Mouse (Mus musculus): ENCODE measurements around the gene Gm45753. TPM values are rescaled to one million over a fixed set of nuclear protein-coding genes. Genes with fewer than 3 reads are reported as not detected.
A peak's percentile ranks its signal among the peaks of the same experiment; 100 is the strongest.

Gene Gm45753
- polyA plus RNA-seq, 1 experiment from 2014 or later = not detected

DNA sequence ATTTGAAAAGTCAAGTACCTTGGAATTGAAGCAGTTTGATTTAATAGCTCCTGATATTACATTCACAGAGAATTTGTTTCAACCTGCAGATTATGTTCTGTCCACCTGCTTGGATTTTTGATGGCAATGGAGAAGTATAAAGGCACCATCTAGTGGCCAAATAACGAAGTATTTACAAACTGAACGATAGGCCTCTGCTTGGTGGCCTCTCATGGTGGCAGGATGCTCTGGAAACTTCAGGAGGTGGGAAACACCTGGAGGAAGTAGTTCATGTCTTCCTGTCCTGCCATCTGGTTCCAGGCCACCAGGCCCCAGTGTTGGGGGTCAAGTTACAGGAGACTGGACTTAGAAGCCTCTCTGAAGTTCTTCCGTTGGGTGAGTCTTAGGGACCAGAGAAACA lies 70.0 kb downstream of the Gm45753 start:
- no peaks in the 10 kb centered on the region for H3K27me3 ChIP-seq
- ATAC-seq (ENCODE audit: low FRiP score) = no peak; the same call in 1 of the 2 replicates
- 31% methylated on average over 3 of the region's 3 CpGs for WGBS

GRCm38 (mm10) chr8:45236164-45236912 lies 71.9 kb downstream of the Gm45753 start:
- peak; percentile 76 for ATAC-seq (ENCODE audit: low FRiP score)
- WGBS = 27% methylated on average over 14 of the region's 14 CpGs
- H3K9ac ChIP-seq = no peak overlapping the region

More for the DNA sequence above, 70.0 kb downstream of the Gm45753 start:
- Histone ChIP-seq H3K9ac (no peak overlapping the region), H3K36me3 (replicated peaks) (no peaks in the 10 kb centered on the region), H3K27ac (no peak overlapping the region), H3K4me2 (no peak overlapping the region), H3K4me3 (replicated peaks) (no peak overlapping the region), H3K9me3 (no peaks in the 10 kb centered on the region), H3K4me1 (no peaks in the 10 kb centered on the region)

DNA sequence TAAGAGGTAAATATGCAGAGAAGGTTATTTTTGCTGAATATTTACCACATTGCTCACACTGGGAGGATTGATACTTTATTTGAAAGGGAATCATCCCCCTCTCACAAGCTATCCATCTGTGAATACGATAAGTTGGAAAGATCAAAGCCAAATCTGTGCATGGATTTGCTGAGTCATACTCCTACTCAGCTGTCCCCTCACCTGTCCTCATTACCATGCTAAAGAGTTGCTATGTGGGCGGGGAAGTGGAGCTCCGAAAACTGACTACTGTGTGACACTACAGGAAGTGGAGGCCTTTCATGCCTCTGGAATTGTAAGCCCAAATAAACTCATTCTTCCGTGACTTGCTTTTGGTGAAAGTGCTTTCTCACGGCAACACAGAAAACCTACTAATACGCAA lies 73.0 kb downstream of the Gm45753 start:
- ATAC-seq (ENCODE audit: low FRiP score) = no peak
- Histone ChIP-seq H3K4me3 (replicated peaks) (no peak overlapping the region), H3K4me2 (no peak overlapping the region), H3K27ac (no peak overlapping the region), H3K4me1 (peaks cover 7% of the 10 kb centered on the region; the same call in 1 of the 2 replicates), H3K36me3 (replicated peaks) (no peaks in the 10 kb centered on the region), H3K9ac (no peak overlapping the region), H3K9me3 (no peaks in the 10 kb centered on the region), H3K27me3 (no peaks in the 10 kb centered on the region)
- 82% methylated on average over 6 of the region's 6 CpGs for WGBS

More at GRCm38 (mm10) chr8:45236164-45236912, 71.9 kb downstream of the Gm45753 start:
- H3K9me3 ChIP-seq = no peaks in the 10 kb centered on the region
- no peak overlapping the region for H3K27ac ChIP-seq
- no peaks in the 10 kb centered on the region for H3K36me3 ChIP-seq (replicated peaks)
- peaks cover 7% of the 10 kb centered on the region; the same call in 1 of the 2 replicates for H3K4me1 ChIP-seq
- H3K4me2 ChIP-seq = peak overlapping the region; percentile 37
- no peaks in the 10 kb centered on the region for H3K27me3 ChIP-seq
- H3K4me3 ChIP-seq (replicated peaks) = no peak overlapping the region

GRCm38 (mm10) chr8:45233256-45233655 lies 75.0 kb downstream of the Gm45753 start:
- ATAC-seq (ENCODE audit: low FRiP score) = no peak
- H3K9ac ChIP-seq = no peak overlapping the region
- H3K9me3 ChIP-seq = no peaks in the 10 kb centered on the region
- H3K4me3 ChIP-seq (replicated peaks) = no peak overlapping the region
- H3K4me2 ChIP-seq = no peak overlapping the region
- no peaks in the 10 kb centered on the region for H3K27me3 ChIP-seq
- peaks cover 7% of the 10 kb centered on the region; the same call in 1 of the 2 replicates for H3K4me1 ChIP-seq
- WGBS = 58% methylated on average over 3 of the region's 3 CpGs
- H3K27ac ChIP-seq = no peak overlapping the region
- H3K36me3 ChIP-seq (replicated peaks) = no peaks in the 10 kb centered on the region

Other genes with a start within 250 kb of the Gm45753 start
- gene Mtnr1a, start 239.3 kb downstream of the Gm45753 start, polyA plus RNA-seq (2016; fragmentation: Nextera tagmentation; extraction: Ambion mirVana) = 0.11 TPM in 1 of 2 replicates, not detected in the other
- gene F11, start 46.4 kb downstream of the Gm45753 start, polyA plus RNA-seq (2016; fragmentation: Nextera tagmentation; extraction: Ambion mirVana) = not detected in 2 replicates
- 0.04 TPM in 1 of 2 replicates, not detected in the other for gene Klkb1, start 13.6 kb downstream of the Gm45753 start, polyA plus RNA-seq (2016; fragmentation: Nextera tagmentation; extraction: Ambion mirVana)
- 1.00 and 1.2 TPM in 2 replicates for gene Cyp4v3, start 24.8 kb upstream of the Gm45753 start, polyA plus RNA-seq (2016; fragmentation: Nextera tagmentation; extraction: Ambion mirVana)
- gene Fam149a, start 73.8 kb upstream of the Gm45753 start, polyA plus RNA-seq (2016; fragmentation: Nextera tagmentation; extraction: Ambion mirVana) = 5.7 and 7.4 TPM in 2 replicates
- gene Tlr3, start 102.6 kb upstream of the Gm45753 start, polyA plus RNA-seq (2016; fragmentation: Nextera tagmentation; extraction: Ambion mirVana) = 1.1 and 1.6 TPM in 2 replicates
- 113 and 115 TPM in 2 replicates for gene Sorbs2, start 199.3 kb upstream of the Gm45753 start, polyA plus RNA-seq (2016; fragmentation: Nextera tagmentation; extraction: Ambion mirVana)

All from forebrain, embryonic 12.5 days (tissue).